Mouse (Mus musculus): ENCODE results near the gene Emc6.

The Emc6 gene

GRCm38 (mm10) chr11:73126495-73126894 is 50.3 kb downstream of the Emc6 start:
- in situ Hi-C loops (cut with MboI, MseI), result no loop called here
